Comparison of ENCODE assay signal across 10 mouse cellular contexts in the genomic region with DNA sequence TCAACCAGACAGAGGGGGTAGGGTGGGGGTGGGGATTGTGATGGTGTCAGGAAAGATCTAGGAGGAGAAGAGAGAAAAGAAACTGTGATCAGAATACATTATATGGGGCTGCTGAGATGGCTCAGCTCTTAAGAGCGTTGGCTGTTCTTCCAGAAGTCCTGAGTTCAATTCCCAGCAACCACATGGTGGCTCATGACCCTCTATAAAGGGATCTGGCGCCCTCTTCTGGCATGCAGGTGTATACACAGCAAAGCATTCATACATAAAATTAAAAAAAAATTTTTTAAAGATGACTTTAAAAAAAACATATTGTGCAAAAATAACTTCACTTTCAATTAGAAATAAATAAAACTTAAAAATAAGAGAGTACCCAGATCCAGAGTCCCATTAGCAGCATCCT.
DNase-seq lines count a peak whose midpoint lies in the region; ATAC-seq and TF ChIP-seq lines count a peak whose summit lies in the region.
"Had no signal": no experiment of that assay in that cellular context is flagged by ENCODE, and none has a peak within 500 bp of the region (broad histone marks: within the 10 kb centered on the region; RNA-seq: fewer than 3 reads in every experiment).

No protein-coding gene starts in this region.

- no peaks in the 10 kb centered on the region for H3K4me1 ChIP-seq in hindbrain, embryonic 10.5 days (replicated peaks)
- no peaks in the 10 kb centered on the region for H3K4me1 ChIP-seq in hindbrain, embryonic 14.5 days (replicated peaks; ENCODE audit: control insufficient read depth, insufficient read depth, low read length)
- no peaks in the 10 kb centered on the region for H3K4me1 ChIP-seq in forebrain, embryonic 11.5 days (replicated peaks; ENCODE audit: control insufficient read depth, insufficient read depth, low read length)
- H3K4me1 ChIP-seq: forebrain, embryonic 10.5 days; stomach, embryonic 15.5 days had no signal

- H3K4me2 ChIP-seq in hindbrain, embryonic 14.5 days (replicated peaks) = no peak overlapping the region
- no peak overlapping the region for H3K4me2 ChIP-seq in forebrain, embryonic 11.5 days (ENCODE audit: low read depth, low read length, severe bottlenecking)
- H3K4me2 ChIP-seq: stomach, embryonic 15.5 days had no signal

- intact Hi-C loops in left cerebral cortex, postnatal 36 days (cut with DNase I) = loop anchor here (10.0 kb wide), 1 partner anchor 1179 kb away; no protein-coding TSS in a partner anchor

- peak; percentile 49; the same call in 1 of the 2 replicates for TF ChIP-seq CTCF in brain, embryonic 14.5 days (IDR thresholded peaks at IDR 0.05; ENCODE audit: borderline replicate concordance, extremely low read depth, insufficient read depth, insufficient read length)

- WGBS in hindbrain, embryonic 10.5 days = 22% methylated on average over 2 of the region's 2 CpGs
- WGBS in hindbrain, embryonic 14.5 days = 31% methylated on average over 2 of the region's 2 CpGs
- 21% methylated on average over 2 of the region's 2 CpGs for WGBS in forebrain, embryonic 11.5 days

- H3K9ac ChIP-seq in hindbrain, embryonic 14.5 days = no peak overlapping the region
- no peak overlapping the region for H3K9ac ChIP-seq in forebrain, embryonic 11.5 days (ENCODE audit: low read length)
- H3K9ac ChIP-seq: stomach, embryonic 15.5 days had no signal

- no peak overlapping the region for H3K4me3 ChIP-seq in hindbrain, embryonic 10.5 days
- no peak overlapping the region for H3K4me3 ChIP-seq in hindbrain, embryonic 14.5 days (replicated peaks; ENCODE audit: low read length)
- no peak overlapping the region for H3K4me3 ChIP-seq in forebrain, embryonic 11.5 days (ENCODE audit: low read depth, low read length)
- H3K4me3 ChIP-seq: forebrain, embryonic 10.5 days; stomach, embryonic 15.5 days had no signal

- TF ChIP-seq POLR2A in brain, embryonic 14.5 days (IDR thresholded peaks at IDR 0.05; ENCODE audit: borderline replicate concordance, extremely low read depth, insufficient read depth, insufficient read length, poor library complexity, severe bottlenecking) = no peak

- H3K27me3 ChIP-seq in hindbrain, embryonic 10.5 days (ENCODE audit: insufficient read depth, poor library complexity, severe bottlenecking) = no peaks in the 10 kb centered on the region
- no peaks in the 10 kb centered on the region for H3K27me3 ChIP-seq in hindbrain, embryonic 14.5 days (ENCODE audit: control insufficient read depth, insufficient read depth, low read length)
- no peaks in the 10 kb centered on the region for H3K27me3 ChIP-seq in forebrain, embryonic 11.5 days (ENCODE audit: control insufficient read depth, insufficient read depth, low read length)
- H3K27me3 ChIP-seq: stomach, embryonic 15.5 days had no signal

- no peak overlapping the region for H3K27ac ChIP-seq in hindbrain, embryonic 10.5 days
- H3K27ac ChIP-seq in hindbrain, embryonic 14.5 days = no peak overlapping the region
- H3K27ac ChIP-seq in forebrain, embryonic 11.5 days (ENCODE audit: low read depth, low read length) = no peak overlapping the region
- H3K27ac ChIP-seq: forebrain, embryonic 10.5 days; stomach, embryonic 15.5 days had no signal

- no peak for ATAC-seq in hindbrain, embryonic 14.5 days (ENCODE audit: low FRiP score)
- ATAC-seq in forebrain, embryonic 11.5 days (replicated peaks; ENCODE audit: low FRiP score) = no peak

- no peaks in the 10 kb centered on the region for H3K9me3 ChIP-seq in hindbrain, embryonic 10.5 days
- no peaks in the 10 kb centered on the region for H3K9me3 ChIP-seq in hindbrain, embryonic 14.5 days (ENCODE audit: control insufficient read depth, low read length)
- H3K9me3 ChIP-seq in forebrain, embryonic 11.5 days (ENCODE audit: control insufficient read depth, low read length) = no peaks in the 10 kb centered on the region
- H3K9me3 ChIP-seq: forebrain, embryonic 10.5 days; stomach, embryonic 15.5 days had no signal

- no peaks in the 10 kb centered on the region for H3K36me3 ChIP-seq in hindbrain, embryonic 10.5 days
- H3K36me3 ChIP-seq in hindbrain, embryonic 14.5 days (replicated peaks; ENCODE audit: control insufficient read depth, insufficient read depth) = peaks cover 46% of the 10 kb centered on the region
- H3K36me3 ChIP-seq in forebrain, embryonic 11.5 days (ENCODE audit: control insufficient read depth, insufficient read depth, low read length) = no peaks in the 10 kb centered on the region
- H3K36me3 ChIP-seq: forebrain, embryonic 10.5 days; stomach, embryonic 15.5 days had no signal

- DNase-seq in hindbrain, embryonic 10.5 days (ENCODE audit: low spot score) = peak; percentile 15
- DNase-seq in hindbrain, embryonic 14.5 days (ENCODE audit: low spot score) = no peak
- peak; percentile 64 for DNase-seq in right cerebral cortex, postnatal 14 days
- DNase-seq in right cerebral cortex, postnatal 10 days (ENCODE audit: low spot score in 2 of 2) = no peak
- peak; percentile 11 for DNase-seq in brain, embryonic 14.5 days (ENCODE audit: low read depth)
- DNase-seq in lung, postnatal 36 days = peak; percentile 6
- DNase-seq in left cerebral cortex, postnatal 36 days (ENCODE audit: low spot score in 2 of 2) = no peak
- DNase-seq in forebrain, embryonic 11.5 days (ENCODE audit: low spot score) = no peak

Comparison
In these comparisons a context has a peak if more than half of its experiments do, and no peak if none do; other contexts are left out.
1. DNase-seq: peak in hindbrain, embryonic 10.5 days (single experiment), right cerebral cortex, postnatal 14 days (single experiment), brain, embryonic 14.5 days (single experiment) and lung, postnatal 36 days (single experiment); none in hindbrain, embryonic 14.5 days (single experiment), right cerebral cortex, postnatal 10 days (0 of 2), left cerebral cortex, postnatal 36 days (0 of 2) and forebrain, embryonic 11.5 days (single experiment).